Mouse (Mus musculus) gastrocnemius, postnatal 4 days (tissue): ENCODE data around the gene Map2k1. TPM values are rescaled to one million over a fixed set of nuclear protein-coding genes. Genes with fewer than 3 reads are reported as not detected.
"Not testable (repeated sequence)": the region's sequence is repeated elsewhere in the genome, so short reads cannot be mapped to it uniquely, and the experiment has no call there.

Experiments
- DNase-seq, 2 experiments: peaks; one replicate each; pipeline ENCODE4 v3.0.0; 2021 to 2022; ENCODE audit warnings: low spot score in 2 of 2, mixed read lengths in 2 of 2
- long read RNA-seq, 2 experiments: library from polyadenylated mRNA; stranded (forward); transcript quantifications; one replicate each; pipeline ENCODE4 v2.0.0; 2021
- total RNA-seq, 2 experiments: library from RNA; stranded (reverse); gene quantifications; 2 replicates each; pipeline ENCODE4 v1.2.3; 2021

Map2k1 gene
- total RNA-seq: 100 to 1,000 TPM; 113 to 118 TPM
- long read RNA-seq, experiment 1, transcript Map2k1-201 (11 exons, 2,436 nt): major isoform, 109 of 190 reads
- long read RNA-seq, experiment 1, partial matches to known transcripts: 12 of 190 reads
- long read RNA-seq, experiment 1, other reads (novel, unspliced or antisense): 68 of 190 reads
- long read RNA-seq, experiment 2, transcript Map2k1-201 (11 exons, 2,436 nt): major isoform, 147 of 206 reads
- long read RNA-seq, experiment 2, partial matches to known transcripts: 11 of 206 reads
- long read RNA-seq, experiment 2, other reads (novel, unspliced or antisense): 48 of 206 reads

DNA sequence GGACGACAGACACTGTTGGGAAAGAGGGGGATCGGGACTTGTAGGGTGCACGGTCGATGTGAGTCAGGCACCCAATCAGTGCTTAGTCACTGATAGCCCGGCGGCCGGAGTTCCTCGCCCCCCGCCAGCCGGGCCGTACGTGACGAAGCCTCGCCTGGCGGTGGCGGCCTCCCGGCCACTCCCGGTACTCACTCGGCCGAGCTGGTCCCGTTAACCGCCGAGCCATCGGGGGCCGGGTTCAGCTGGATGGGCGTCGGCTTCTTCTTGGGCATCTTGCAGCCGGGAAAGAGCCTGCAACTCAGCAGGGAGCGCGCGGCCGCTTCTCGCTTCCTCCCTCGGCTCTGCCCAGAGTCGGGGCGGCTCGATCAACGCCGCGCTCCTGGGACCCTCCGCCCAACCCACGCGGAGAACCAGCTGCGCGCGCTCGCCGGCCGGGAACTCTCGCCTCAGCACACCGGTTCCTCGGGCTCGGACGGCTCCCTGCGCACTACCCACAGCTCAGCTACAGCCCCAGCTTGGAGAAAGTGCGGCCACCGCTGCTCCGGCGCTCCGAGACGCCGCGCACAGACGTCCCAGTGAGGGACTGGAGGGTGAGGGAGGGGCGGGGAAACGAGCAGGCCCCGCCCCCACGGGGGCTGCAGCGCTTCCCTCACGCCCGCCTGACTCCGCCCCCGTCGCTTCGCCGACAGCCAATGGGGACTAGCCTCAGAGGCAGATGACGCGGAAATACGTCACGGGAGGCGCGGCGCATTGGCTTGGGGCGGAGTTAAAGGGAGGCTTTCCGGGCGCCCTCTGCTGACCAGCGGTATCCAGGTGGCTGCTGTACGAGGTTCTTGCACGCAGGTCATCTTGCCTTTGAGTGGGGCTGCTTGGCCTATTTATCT lies at the start of gene Map2k1:
Gene Map2k1, minus strand, starts transcription at position 611 of the 884 bp plus-strand sequence.
- peak; percentile 100 for DNase-seq

DNA sequence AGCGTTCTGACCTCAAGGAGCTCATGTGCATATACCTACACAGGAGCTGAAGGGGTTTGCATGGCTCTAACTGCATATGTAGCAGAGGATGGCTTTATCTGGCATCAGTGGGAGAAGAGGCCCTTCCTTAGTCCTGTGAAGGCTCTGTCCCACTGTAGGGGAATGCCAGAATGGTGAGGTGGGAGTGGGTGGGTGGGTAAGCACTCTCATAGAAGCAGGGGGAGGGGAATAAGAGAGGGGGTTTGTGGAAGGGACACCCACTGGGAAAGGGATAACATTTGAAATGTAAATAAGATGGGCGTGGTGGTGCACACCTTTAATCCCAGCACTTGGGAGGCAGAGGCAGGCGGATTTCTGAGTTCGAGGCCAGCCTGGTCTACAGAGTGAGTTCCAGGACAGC lies 49.7 kb upstream of the Map2k1 start:
- DNase-seq: not testable (repeated sequence)

DNA sequence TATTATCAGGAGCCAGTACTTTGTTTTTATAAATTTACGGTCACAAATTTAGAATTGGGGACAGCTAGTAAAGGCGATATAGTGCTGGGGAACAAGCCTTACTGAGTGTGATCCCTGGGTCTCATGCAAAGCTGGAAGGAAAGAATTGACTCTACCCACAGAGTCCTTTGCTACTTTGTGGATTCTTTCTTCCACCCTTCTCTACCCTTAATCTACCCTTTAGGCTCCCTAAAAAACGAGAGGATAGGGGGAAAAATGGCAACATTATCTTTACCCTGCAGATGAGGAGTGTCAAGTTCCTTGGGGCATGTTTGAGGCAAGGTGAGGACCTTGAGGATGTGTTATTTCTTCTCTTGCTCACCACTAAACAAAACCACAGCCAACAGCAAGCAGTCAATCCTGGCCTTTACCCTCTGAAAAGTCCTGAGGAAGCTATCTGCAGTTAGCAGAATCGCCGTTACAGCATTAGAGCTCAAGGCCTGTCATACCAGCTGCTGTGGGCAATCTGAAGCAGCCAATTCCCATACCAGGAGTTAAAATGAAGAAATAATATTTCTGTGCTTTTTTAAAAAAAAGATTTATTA lies 29.1 kb upstream of the Map2k1 start:
- DNase-seq: no peak

DNA sequence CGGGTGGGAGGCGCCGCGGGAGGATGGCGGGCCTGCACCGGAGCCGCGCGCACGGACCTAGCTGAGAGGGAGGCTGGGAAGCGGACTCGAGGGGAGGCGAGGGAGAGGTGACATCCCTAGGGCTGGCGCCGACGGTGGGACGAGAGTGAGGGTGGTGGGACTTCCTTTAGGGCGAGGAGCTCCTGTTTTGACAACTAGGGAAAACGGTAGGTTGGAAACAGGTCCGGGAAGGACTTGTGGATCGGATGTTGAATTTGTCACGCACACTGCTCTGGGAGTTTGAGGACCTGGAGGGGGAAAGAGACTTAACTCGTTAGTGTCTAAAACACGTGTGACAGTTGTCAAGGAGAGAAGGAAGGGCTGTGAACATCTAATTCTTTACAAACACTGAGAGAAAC lies 28.3 kb upstream of the Map2k1 start:
- DNase-seq: no peak

DNA sequence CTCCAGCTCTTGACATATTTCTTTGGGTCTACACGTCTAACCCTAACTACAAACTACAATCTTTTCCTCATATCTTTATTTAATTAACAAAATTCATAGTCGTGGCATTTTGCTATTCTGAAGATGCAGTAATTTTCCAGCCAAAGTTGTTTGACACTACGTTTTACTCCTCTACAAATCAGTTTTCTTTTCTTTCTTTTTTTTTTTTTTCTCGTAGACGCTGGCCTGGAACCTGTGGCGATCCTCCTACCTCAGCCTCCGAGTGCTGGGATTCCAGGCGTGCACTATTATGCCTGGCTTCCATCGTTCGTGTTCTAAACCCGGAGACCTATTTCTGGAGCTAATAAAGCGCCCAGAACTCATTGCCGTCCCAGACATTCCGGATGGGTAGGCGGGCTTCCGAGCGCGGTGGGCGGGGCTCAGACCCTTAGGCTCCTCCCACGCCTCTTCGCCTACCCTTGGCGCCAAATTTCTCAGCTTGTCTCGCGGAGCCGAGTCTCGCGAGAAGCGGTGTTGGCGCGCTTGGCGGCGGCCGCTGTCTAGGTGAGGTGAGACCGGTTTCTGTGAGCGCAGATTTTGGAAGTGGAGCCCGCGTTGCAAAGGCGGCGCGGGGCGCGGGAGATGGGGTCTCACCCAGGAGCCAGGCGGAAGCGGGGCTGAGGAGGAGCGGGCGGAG lies 27.8 kb upstream of the Map2k1 start, which contains the start of gene Tipin:
Gene Tipin, plus strand, starts transcription at position 477 of the 676 bp plus-strand sequence.
- peak; percentile 92 to 96 for DNase-seq

DNA sequence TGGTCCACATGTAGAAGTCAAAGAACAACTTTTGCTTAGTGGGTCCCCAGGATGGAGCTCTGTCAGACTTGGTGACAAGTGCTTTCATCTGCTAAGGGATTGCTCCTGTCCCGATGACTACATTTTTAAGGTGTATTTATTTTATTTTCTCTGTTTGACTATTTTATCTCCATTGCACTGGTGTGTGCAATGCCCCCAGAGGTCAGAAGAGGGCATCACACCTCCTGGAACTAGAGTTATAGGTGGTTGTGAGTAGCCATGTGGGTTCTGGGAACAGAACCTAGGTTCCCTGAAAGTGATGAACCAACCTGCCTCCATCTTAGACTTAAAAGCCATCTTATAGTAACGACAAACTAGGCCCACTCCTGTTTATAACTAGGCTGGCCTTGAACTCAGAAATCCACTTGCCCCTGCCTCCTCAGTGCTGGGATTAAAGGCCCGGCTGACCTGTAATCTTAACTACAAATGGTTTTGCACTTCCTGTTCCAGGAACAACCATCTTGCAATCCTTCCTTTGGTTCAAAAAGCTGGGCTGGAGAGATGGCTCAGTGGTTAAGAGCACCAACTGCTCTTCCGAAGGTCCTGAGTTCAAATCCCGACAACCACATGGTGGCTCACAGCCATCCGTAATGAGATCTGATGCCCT lies 25.4 kb upstream of the Map2k1 start:
- no peak for DNase-seq

DNA sequence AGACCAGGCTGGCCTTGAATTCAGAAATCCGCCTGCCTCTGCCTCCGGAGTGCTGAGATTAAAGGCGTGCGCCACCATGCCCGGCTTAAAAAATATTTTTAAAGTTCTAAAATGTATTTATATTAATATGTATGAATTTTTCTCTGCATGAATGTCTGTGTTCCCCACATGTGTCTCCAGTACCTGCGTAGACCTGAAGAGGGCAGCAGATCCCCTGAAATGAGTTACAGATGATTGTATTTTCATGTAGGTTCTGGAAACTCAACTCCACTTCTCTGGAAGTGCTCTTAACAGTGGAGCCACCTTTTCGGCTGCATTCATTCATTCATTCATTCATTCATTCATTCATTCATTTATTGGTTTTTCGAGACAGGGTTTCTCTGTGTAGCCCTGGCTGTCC lies 24.3 kb upstream of the Map2k1 start:
- DNase-seq: peak; percentile 25 to 57

DNA sequence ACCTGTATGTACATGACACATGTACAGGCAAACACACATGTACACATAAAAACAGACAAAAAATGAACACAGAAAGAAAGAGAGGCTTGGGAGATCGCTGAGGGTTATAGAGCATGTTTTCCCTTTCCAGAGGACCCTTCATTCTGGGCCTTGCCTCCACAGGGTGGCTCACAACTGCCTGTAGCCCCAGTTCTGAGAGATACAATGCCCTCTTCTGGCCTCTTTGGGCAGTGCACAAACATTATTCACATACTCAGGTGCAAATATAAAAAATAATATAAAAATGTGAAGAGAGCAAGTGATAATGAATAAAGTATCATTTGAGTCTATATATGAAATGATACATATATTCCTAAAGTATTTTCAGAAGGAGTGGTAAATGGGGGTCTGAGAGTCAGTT lies 21.5 kb upstream of the Map2k1 start:
- no peak for DNase-seq

DNA sequence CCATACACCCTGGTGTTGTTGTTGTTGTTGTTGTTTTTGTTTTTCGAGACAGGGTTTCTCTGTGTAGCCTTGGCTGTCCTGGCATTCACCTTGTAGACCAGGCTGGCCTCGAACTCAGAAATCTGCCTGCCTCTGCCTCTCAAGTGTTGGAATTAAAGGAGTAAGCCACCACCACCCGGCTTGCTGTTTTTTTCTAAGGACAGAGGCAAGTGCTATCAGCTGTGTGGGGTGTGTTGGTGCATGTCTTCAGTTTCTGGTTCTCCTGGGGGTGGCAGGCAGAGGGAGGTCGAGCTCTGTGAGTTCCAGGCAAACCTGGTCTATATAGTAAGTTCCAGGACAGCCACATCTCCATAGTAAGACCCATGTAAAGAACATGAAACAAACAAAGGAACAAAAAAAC lies 20.9 kb upstream of the Map2k1 start:
- DNase-seq: no peak

DNA sequence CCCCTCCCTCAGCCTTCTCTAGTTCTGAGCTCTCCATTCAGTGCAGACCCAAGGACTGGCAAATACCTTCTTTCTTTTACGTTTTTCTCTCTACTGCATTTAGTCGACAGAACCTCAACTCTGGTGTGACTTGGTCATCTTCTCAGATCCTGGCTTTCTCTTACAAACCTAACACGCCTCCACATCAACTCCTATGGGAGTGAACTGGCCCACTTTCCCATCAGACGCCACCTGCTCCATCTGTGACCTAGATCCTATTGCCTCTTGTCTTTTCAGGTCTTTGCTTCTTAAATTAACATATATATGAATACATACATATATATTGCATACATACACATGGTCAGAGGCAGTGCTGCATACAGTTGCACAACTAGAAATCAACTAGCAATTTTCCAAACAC lies 20.3 kb upstream of the Map2k1 start:
- no peak for DNase-seq

DNA sequence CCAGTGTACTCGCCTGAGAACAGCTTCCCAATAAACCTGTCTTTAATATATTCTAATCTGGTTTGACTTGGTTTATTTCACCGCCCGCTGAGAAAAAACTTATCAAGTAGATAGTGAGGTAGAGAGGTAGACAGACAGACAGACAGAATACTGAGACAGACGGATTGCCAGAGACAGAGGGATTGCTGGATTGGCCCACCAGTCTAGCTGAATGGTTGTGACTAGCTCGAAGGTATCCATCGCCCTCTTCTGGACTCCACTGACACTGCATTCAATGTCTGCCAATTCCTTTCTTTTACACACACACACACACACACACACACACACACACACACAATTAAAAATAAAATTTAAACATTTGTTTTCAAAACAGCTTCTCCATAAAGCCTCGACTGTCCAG lies 19.2 kb upstream of the Map2k1 start:
- DNase-seq: peak in 1 of 2 experiments; percentile 37

DNA sequence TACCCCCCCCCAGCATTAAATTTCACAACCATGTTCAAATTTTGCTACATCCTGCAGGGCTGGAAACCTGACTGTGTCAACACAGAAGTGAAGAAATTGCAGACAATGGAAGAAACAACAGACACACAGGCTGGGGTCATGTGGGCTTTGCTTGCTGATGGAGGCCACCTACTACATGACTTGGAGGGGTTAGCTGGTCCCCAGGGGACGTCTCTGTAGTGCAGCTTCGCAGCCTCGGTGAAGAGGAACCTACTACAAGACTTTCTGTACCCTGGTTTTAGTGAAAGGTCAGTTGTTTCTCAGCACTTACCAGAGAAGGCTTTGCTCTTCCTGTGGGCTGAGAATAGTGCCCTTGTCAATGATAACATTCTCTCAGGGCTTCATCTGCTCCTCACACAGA lies 17.8 kb upstream of the Map2k1 start:
- DNase-seq: no peak

DNA sequence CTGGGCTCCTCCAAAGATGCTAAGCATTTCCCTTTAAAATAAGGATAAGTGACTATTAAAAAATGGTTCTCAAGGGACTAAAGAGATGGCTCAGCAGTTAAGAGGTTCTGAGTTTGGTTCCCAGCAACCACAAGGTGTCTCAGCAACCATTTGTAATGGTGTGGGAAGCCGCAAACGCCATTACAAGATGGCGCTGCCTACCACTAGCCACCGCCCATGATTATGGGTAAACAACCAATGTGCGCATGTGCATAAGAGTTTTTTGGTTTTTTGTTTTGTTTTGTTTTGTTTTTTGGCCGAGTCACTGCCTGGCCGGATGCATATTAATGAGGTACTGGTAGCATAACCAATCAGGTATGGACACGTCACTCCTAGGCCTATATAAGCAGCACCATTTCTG lies 15.4 kb upstream of the Map2k1 start:
- DNase-seq: not testable (repeated sequence)

DNA sequence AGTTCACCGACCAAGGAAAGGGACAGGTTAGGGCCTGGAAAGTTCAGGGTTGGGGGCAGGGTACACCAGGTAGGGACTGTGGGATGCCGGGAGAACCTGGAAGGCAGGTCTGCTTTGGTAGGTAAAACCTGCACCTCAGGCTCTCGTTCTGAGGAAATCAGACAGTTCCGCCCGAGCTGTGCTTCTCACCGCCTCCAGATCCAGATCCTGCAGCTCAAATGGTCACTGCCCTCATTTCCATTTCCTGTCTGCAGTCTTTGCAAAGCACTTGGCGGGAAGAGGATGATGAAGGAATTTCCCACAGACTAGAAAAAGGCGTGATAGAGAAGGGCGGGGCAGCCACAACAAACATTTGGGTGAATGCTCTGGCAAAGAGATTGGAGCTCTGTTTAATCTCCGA lies 14.8 kb upstream of the Map2k1 start:
- no peak for DNase-seq

DNA sequence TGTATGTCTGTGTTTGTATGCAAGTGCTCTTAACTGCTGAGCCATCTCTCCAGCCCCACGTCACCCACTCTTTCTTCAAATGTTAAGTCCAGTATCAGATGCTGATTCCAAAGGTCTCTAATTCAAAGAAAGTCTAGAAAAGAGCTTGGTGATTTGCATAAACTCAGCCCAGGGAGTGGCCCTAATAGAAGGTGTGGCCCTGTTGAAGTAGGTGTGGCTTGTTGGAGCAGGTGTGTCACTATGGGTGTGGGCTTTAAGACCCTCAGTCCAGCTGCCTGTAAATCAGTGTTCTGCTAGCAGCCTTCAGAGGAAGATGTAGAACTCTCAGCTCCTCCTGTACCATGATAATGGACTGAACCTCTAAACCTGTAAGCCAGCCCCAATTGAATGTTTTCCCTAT lies 13.8 kb upstream of the Map2k1 start:
- no peak for DNase-seq

DNA sequence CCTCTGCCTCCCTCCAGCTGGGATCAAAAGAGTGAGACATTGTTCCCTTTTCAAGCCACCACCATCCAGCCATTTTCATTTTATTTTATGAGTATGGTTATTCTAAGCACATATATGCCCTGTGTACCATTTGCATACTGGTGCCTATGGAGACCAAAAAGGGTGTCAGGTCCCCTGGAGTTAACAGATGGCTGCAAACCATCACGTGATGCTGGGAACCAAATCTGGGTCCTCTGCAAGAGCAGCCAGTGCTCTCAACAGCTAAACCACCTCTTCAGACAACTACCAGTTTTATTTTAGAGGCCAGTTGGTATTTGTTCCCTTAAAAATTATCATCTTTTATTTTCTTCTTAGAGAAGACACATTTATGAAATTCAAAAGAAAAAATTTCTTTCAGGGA lies 11.4 kb upstream of the Map2k1 start:
- DNase-seq: no peak

DNA sequence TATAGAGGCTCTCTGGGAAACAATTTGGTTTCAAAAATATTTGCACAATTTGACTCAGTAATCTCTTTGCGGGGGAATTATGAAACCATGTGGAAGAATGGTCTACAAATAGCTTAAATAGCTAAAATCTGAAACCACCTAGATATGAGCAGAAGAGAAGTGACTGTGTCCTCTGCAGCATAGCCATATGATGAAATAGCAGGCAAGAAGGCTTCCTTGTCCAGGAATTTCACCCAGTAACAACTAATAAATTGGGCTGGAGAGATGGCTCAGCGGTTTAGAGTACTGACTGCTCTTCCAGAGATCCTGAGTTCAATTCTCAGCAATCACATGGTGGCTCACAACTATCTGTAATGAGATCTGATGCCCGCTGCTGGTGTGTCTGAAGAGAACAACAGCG lies 7.6 kb upstream of the Map2k1 start:
- no peak for DNase-seq

DNA sequence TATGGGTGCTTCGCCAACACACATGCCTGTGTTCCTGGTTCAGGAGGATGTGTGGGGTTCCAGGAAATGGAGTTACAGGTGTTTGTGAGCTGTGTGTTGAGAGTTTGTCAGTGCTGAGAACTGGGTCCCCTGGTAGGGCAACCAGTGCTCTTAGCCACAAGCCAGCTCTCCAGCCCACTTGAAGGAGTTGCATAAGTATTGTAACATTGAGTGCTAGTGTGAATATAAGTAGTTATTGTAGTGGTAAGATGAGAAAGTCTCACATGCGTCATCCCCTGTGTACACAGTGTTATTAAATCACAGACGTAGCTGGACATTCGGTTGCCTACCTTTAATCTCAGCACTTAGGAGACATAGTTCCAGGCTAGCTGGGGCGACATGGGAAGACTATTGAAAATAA lies 6.5 kb upstream of the Map2k1 start:
- DNase-seq: no peak

DNA sequence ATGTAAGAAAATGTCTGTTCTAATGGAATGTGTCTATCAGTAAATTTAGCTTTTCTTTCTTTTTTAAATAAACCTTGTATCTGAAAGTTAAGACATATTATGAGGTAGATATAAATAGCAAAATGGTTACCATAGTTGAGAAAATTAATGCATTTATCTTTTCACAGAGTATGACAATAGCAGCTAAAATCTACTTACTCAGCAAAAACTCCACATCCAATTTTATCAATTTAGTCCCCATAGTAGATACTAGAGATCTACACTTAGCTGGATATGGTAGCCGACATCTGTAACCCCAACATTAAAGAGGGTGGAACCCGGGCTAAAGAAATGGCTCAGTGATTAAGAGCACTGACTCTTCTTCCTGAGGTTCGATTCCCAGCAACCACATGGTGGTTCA lies 2.8 kb upstream of the Map2k1 start:
- DNase-seq: no peak

DNA sequence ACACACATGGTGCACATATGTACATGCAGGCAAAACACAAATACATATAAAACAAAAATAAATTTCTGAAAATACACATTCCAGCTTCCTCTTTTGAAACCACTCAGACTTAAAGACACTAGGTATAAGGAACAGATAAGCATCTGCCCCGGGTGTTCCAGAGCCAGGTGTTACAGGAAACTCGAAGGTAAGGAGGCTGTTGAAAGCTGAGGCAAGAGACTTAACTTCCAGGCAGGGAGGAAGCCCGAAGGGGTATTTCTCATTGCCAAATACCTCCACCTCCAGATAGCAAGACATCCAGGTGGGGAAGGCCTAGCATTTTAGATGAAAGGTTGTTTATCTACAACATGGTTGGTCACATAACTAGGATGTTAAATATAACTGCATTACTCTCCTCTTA lies 2.0 kb upstream of the Map2k1 start:
- no peak for DNase-seq

DNA sequence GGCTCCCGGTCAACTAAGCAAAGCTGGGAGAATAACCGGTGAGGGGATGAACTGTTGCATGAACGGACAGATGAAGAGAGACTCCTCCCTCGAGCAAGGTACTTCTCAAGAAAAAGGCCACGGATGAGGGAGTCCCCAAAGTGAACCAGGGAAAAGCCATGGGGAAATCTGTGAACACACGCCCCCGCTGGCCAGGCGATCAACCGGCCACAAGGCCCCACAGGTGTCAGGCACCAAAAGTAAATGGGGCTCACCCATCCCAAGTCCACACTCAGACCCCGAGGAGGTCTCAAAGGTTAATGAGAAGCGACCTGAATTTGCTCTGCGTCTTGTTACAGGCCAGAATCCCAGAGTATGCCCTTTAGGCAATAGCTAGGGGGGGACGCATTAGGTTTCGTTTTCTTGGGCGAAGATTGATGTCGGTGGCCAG lies 825 bp downstream of the Map2k1 start:
- peak in 1 of 2 experiments; percentile 22 for DNase-seq
